Mouse (Mus musculus) heart, embryonic 10.5 days (tissue): ENCODE results near the gene T. TPM values are rescaled to one million over a fixed set of nuclear protein-coding genes. Genes with fewer than 3 reads are reported as not detected.

Experiments
- DNase-seq: peaks from one replicate; pipeline ENCODE4 v3.0.0-alpha.2; 2017; ENCODE audit warnings: low spot score
- H3K27ac ChIP-seq: fragments of 300-500 bp; sonication (generic); 2 replicates; pipeline ENCODE4 v1.5.1; 2016; ENCODE audit warnings: mild to moderate bottlenecking
- H3K27me3 ChIP-seq: fragments of 300-500 bp; sonication (generic); 2 replicates; pipeline ENCODE4 v1.6.1; 2016; ENCODE audit warnings: mild to moderate bottlenecking; ENCODE audit not compliant: poor library complexity, insufficient read depth, severe bottlenecking
- H3K36me3 ChIP-seq: fragments of 300-500 bp; sonication (generic); 2 replicates; pipeline ENCODE4 v1.6.1; 2016; ENCODE audit warnings: mild to moderate bottlenecking, moderate library complexity
- H3K4me1 ChIP-seq: fragments of 300-500 bp; sonication (generic); 2 replicates; pipeline ENCODE4 v1.6.1; 2016; ENCODE audit warnings: mild to moderate bottlenecking
- H3K4me3 ChIP-seq: fragments of 300-500 bp; sonication (generic); 2 replicates; pipeline ENCODE4 v1.5.1; 2016; ENCODE audit warnings: mild to moderate bottlenecking, moderate library complexity
- H3K9me3 ChIP-seq: fragments of 300-500 bp; sonication (generic); 2 replicates; pipeline ENCODE4 v1.6.1; 2016; ENCODE audit warnings: mild to moderate bottlenecking, moderate library complexity
- WGBS: fragments of 180-500 bp; shearing (Covaris S2); methylation state at CpG from one replicate; pipeline ENCODE4 v1.1.7; 2016; 5-methylcytosine and 5-hydroxymethylcytosine counted together
- polyA plus RNA-seq: library from polyadenylated mRNA; unstranded; fragments of >200 nt; fragmentation: Nextera tagmentation; extraction: Ambion mirVana; gene quantifications from 2 replicates; pipeline ENCODE4 v1.2.1, GENCODE M21; 2016

The T gene
- polyA plus RNA-seq, 1 experiment from 2014 or later: 0.29 TPM

- H3K4me1 ChIP-seq: no peaks in the 10 kb centered on the region
- H3K27me3 ChIP-seq: peaks cover 7% of the 10 kb centered on the region; the same call in 1 of the 2 replicates
- DNase-seq: no peak
- H3K36me3 ChIP-seq: no peaks in the 10 kb centered on the region
- no peak overlapping the region for H3K4me3 ChIP-seq
- no peaks in the 10 kb centered on the region for H3K9me3 ChIP-seq
- whole genome bisulfite sequencing: 50% methylated on average over 3 of the region's 3 CpGs
- H3K27ac ChIP-seq: no peak overlapping the region
These were observed 50.0 kb downstream of the T start for GRCm38 (mm10) chr17:8484246-8484645.

DNA sequence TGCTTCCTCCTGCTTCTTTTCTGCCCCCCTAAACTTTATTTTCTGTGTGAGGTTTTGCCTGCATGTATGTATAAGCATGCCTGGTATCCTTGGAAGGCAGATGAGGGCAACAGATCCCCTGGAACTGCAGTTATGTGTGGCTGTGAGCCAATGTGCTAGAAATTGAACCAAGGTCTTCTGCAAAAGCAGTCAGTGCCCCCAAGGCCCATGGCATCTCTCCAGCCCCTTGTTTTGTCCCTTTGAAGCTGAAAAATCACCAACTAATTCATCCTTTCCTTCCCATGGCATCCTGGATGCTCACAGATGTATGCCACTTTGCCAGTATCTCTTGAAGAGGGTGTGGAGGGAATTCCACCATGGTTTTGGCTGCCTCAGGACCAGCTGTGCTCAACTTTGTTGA lies 50.9 kb downstream of the T start:
- H3K9me3 ChIP-seq: no peaks in the 10 kb centered on the region
- H3K36me3 ChIP-seq: no peaks in the 10 kb centered on the region
- H3K4me3 ChIP-seq: no peak overlapping the region
- no peak for DNase-seq
- no peaks in the 10 kb centered on the region for H3K4me1 ChIP-seq
- H3K27me3 ChIP-seq: peaks cover 7% of the 10 kb centered on the region; the same call in 1 of the 2 replicates
- H3K27ac ChIP-seq: no peak overlapping the region

DNA sequence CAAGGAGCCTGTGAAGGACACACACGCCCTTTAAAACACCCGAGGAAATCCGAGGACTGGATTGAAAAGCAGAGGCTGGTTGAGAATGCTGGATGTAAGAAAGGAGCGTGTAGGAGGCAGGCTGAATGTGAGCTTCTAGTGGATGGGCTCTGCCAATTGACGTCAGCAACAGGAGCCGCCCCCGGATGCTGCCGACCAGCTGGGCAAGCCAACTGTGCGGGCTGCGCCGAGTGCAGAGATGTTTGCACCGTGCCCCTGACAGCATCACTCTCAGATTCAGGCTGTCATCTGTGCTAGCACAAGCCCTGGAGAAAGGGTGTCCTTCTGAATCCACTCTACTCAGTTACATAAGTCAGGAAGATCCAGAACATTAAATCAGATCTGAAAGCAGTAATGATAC lies 53.6 kb downstream of the T start:
- Histone ChIP-seq H3K27ac (no peak overlapping the region), H3K4me1 (no peaks in the 10 kb centered on the region), H3K9me3 (no peaks in the 10 kb centered on the region), H3K4me3 (no peak overlapping the region), H3K27me3 (peaks cover 7% of the 10 kb centered on the region; the same call in 1 of the 2 replicates), H3K36me3 (no peaks in the 10 kb centered on the region)
- WGBS: 44% methylated on average over 12 of the region's 12 CpGs
- no peak for DNase-seq

- no peak for DNase-seq
- Histone ChIP-seq H3K27ac (no peak overlapping the region), H3K9me3 (no peaks in the 10 kb centered on the region), H3K36me3 (no peaks in the 10 kb centered on the region), H3K27me3 (peaks cover 7% of the 10 kb centered on the region; the same call in 1 of the 2 replicates), H3K4me1 (no peaks in the 10 kb centered on the region), H3K4me3 (no peak overlapping the region)
- 79% methylated on average over 5 of the region's 5 CpGs for WGBS
These were observed 56.7 kb downstream of the T start for GRCm38 (mm10) chr17:8490971-8491370.

Other genes starting within 250 kb of the T start
- gene Ccr6, start 198.4 kb upstream of the T start, polyA plus RNA-seq: not detected in 2 replicates
- gene Mpc1, start 151.5 kb upstream of the T start, polyA plus RNA-seq: 96.2 and 144 TPM in 2 replicates
- 79.4 and 85.3 TPM in 2 replicates for gene Sft2d1, start 123.3 kb upstream of the T start, polyA plus RNA-seq
- gene Prr18, start 97.0 kb upstream of the T start, polyA plus RNA-seq: 0.07 and 0.11 TPM in 2 replicates
- 0.14 and 0.52 TPM in 2 replicates for gene T2, start 78.4 kb upstream of the T start, polyA plus RNA-seq
- 2.8 and 3.5 TPM in 2 replicates for gene Pde10a, start 90.9 kb downstream of the T start, polyA plus RNA-seq
- gene Gm17087, start 132.5 kb downstream of the T start, polyA plus RNA-seq: not detected in 2 replicates